Mouse (Mus musculus) gastrocnemius, adult 18-20 months (tissue): ENCODE measurements around the gene Arhgef9. TPM values are rescaled to one million over a fixed set of nuclear protein-coding genes. Genes with fewer than 3 reads are reported as not detected.
A peak's percentile ranks its signal among the peaks of the same experiment; 100 is the strongest.

Experiments
- DNase-seq: peaks from one replicate; pipeline ENCODE4 v3.0.0; 2021; ENCODE audit warnings: low spot score
- long read RNA-seq, 2 experiments: library from polyadenylated mRNA; stranded (forward); transcript quantifications; one replicate each; pipeline ENCODE4 v2.0.0; 2021
- total RNA-seq, 2 experiments: library from RNA; stranded (reverse); gene quantifications; 2 replicates each; pipeline ENCODE4 v1.2.3; 2021

The Arhgef9 gene
- total RNA-seq: 10 to 100 TPM; 12.3 to 16.3 TPM
- long read RNA-seq, experiment 1, full-length matches to known transcripts: 3 of 12 reads
- long read RNA-seq, experiment 1, partial matches to known transcripts: 2 of 12 reads
- long read RNA-seq, experiment 1, other reads (novel, unspliced or antisense): 7 of 12 reads
- long read RNA-seq, experiment 2, partial matches to known transcripts: 3 of 6 reads
- long read RNA-seq, experiment 2, other reads (novel, unspliced or antisense): 3 of 6 reads

- DNase-seq: no peak
These were observed at the start of gene Arhgef9 for GRCm38 (mm10) chrX:95196104-95196919. TSS of gene Arhgef9 (minus strand) at chrX:95196856.

- DNase-seq: no peak
These were observed 42.2 kb upstream of the Arhgef9 start for GRCm38 (mm10) chrX:95238896-95239295.

GRCm38 (mm10) chrX:95195363-95196103 is 1.1 kb downstream of the Arhgef9 start:
- DNase-seq: no peak

- DNase-seq: peak; percentile 40
These were observed 20.7 kb downstream of the Arhgef9 start for GRCm38 (mm10) chrX:95175978-95176377.

- peak; percentile 82 for DNase-seq
These were observed 30.3 kb downstream of the Arhgef9 start for GRCm38 (mm10) chrX:95166317-95166716.

GRCm38 (mm10) chrX:95165671-95166127 is 31.0 kb downstream of the Arhgef9 start:
- DNase-seq: peak; percentile 2

GRCm38 (mm10) chrX:95164140-95164539 is 32.5 kb downstream of the Arhgef9 start:
- DNase-seq: no peak

GRCm38 (mm10) chrX:95163452-95163851 is 33.2 kb downstream of the Arhgef9 start:
- DNase-seq: no peak

GRCm38 (mm10) chrX:95156833-95157386 is 39.7 kb downstream of the Arhgef9 start:
- DNase-seq: no peak

- DNase-seq: no peak
These were observed 58.0 kb downstream of the Arhgef9 start for GRCm38 (mm10) chrX:95138636-95139035.

- DNase-seq: no peak
These were observed 63.2 kb downstream of the Arhgef9 start for GRCm38 (mm10) chrX:95133502-95133901.

GRCm38 (mm10) chrX:95132996-95133395 is 63.7 kb downstream of the Arhgef9 start:
- DNase-seq: no peak

GRCm38 (mm10) chrX:95131783-95132182 is 64.9 kb downstream of the Arhgef9 start:
- DNase-seq: no peak

GRCm38 (mm10) chrX:95123462-95123861 is 73.2 kb downstream of the Arhgef9 start:
- no peak for DNase-seq

GRCm38 (mm10) chrX:95104361-95104760 is 92.3 kb downstream of the Arhgef9 start:
- no peak for DNase-seq

- no peak for DNase-seq
These were observed 109.0 kb downstream of the Arhgef9 start for GRCm38 (mm10) chrX:95087674-95088073.

GRCm38 (mm10) chrX:95077013-95077699 is 119.5 kb downstream of the Arhgef9 start:
- DNase-seq: no peak

- DNase-seq: no peak
These were observed 168.7 kb downstream of the Arhgef9 start for GRCm38 (mm10) chrX:95027907-95028306.

GRCm38 (mm10) chrX:95026361-95026892 is 170.2 kb downstream of the Arhgef9 start, which contains the start of gene Spin4:
TSS of gene Spin4 (minus strand) at chrX:95026682.
- peak; percentile 60 for DNase-seq

- DNase-seq: no peak
These were observed 170.8 kb downstream of the Arhgef9 start for GRCm38 (mm10) chrX:95025779-95026360.
